Mouse (Mus musculus): ENCODE results near the gene Rpl13a. TPM values are rescaled to one million over a fixed set of nuclear protein-coding genes. Genes with fewer than 3 reads are reported as not detected.
"Not testable (repeated sequence)": the region's sequence is repeated elsewhere in the genome, so short reads cannot be mapped to it uniquely, and the experiment has no call there.

Rpl13a gene
- polyA plus RNA-seq, 1 experiment from 2014 or later: 1,485 TPM

DNA sequence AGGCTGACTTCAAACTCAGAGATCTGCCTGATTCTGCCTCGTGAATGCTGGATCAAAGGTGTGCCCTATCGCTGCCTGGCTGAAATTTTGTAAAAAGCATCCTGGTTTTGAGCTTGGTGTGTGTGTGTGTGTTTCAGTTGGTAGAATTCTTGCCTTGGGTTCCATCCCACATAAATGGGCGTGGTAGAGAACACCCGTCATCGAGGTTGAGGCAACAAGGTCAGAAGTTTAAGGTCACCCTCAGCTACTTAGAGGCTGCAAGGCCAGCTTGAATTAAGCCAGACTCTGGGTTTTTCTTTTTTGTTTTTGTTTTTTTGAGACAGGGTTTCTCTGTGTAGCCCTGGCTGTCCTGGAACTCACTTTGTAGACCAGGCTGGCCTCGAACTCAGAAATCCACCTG, 10.2 kb downstream of the Rpl13a start:
- DNase-seq (ENCODE audit: low spot score) (no peak), ATAC-seq (ENCODE audit: low FRiP score, low TSS enrichment) (no peak)
- H3K4me2 ChIP-seq (replicated peaks; ENCODE audit: low read depth): no peak overlapping the region
- no peak overlapping the region for H3K9ac ChIP-seq (ENCODE audit: low read length)
- H3K9me3 ChIP-seq (ENCODE audit: control insufficient read depth, low read length): no peaks in the 10 kb centered on the region
- H3K4me1 ChIP-seq (replicated peaks; ENCODE audit: control insufficient read depth, insufficient read depth): 0 out of 2 replicates have a peak, but pooled peaks cover 3% of the 10 kb centered on the region
- WGBS: 73% methylated on average over 6 of the region's 6 CpGs
- H3K4me3 ChIP-seq (ENCODE audit: low read depth, low read length): no peak overlapping the region
- peaks cover 18% of the 10 kb centered on the region; the same call in 1 of the 2 replicates for H3K36me3 ChIP-seq (ENCODE audit: control insufficient read depth, insufficient read depth, low read length)
- no peak overlapping the region for H3K27ac ChIP-seq (replicated peaks)
- TF ChIP-seq CTCF (IDR thresholded peaks at IDR 0.05; ENCODE audit: low read depth) (no peak), EP300 (optimal IDR thresholded peaks at IDR 0.05) (no peak)
- H3K27me3 ChIP-seq (ENCODE audit: control insufficient read depth, insufficient read depth, low read length): no peaks in the 10 kb centered on the region

DNA sequence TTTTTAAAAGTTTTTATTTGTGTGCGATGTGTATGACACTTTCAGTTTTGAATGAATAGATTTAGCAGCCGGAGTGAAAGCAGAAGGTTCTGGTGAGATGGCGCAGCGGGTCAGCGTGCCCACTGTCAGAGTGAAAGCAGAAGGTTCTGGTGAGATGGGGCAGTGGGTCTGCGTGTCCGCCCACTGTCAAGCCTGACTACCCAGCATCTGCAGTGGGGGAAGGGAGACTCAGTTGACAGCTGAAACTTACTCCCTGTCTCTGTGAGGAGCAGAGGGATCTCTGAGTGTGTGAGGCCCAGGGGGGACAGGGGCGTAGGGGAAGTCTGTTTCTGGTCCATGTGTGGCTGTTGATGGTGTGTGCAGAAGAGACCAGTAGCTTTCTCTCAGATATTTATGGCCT, 11.0 kb downstream of the Rpl13a start:
- no peaks in the 10 kb centered on the region for H3K9me3 ChIP-seq (ENCODE audit: control insufficient read depth, low read length)
- H3K4me1 ChIP-seq (replicated peaks; ENCODE audit: control insufficient read depth, insufficient read depth): no peaks in the 10 kb centered on the region
- no peak for DNase-seq (ENCODE audit: low spot score)
- peaks cover 18% of the 10 kb centered on the region; the same call in 1 of the 2 replicates for H3K36me3 ChIP-seq (ENCODE audit: control insufficient read depth, insufficient read depth, low read length)
- WGBS: 74% methylated on average over 8 of the region's 8 CpGs
- no peak overlapping the region for H3K4me3 ChIP-seq (ENCODE audit: low read depth, low read length)
- ATAC-seq (ENCODE audit: low FRiP score, low TSS enrichment): no peak
- no peak overlapping the region for H3K4me2 ChIP-seq (replicated peaks; ENCODE audit: low read depth)
- peak overlapping the region; percentile 35; the same call in 1 of the 2 replicates for H3K9ac ChIP-seq (ENCODE audit: low read length)
- H3K27me3 ChIP-seq (ENCODE audit: control insufficient read depth, insufficient read depth, low read length): no peaks in the 10 kb centered on the region
- no peak for TF ChIP-seq CTCF (IDR thresholded peaks at IDR 0.05; ENCODE audit: low read depth)
- no peak for TF ChIP-seq EP300 (optimal IDR thresholded peaks at IDR 0.05)
- H3K27ac ChIP-seq (replicated peaks): no peak overlapping the region; the same call in 1 of the 2 replicates

DNA sequence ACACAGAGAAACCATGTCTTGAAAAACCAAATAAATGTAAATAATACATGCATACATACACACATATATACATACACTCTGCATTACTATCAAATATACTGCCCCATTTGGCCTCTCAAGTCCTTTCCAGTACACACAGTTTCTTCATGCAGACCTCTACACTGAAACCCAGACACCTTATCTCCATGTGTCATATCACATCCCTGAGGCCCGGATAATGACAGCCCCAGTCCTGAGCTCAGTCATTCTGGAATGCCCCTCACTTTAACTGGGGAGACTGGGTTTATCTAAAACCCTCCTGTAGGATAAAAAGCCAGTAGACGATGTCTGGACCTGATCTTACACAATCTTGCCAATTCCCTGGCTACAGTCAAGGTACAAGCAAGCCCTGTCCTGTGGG, 15.1 kb downstream of the Rpl13a start:
- no peak for DNase-seq (ENCODE audit: low spot score)
- no peak overlapping the region for H3K9ac ChIP-seq (ENCODE audit: low read length)
- H3K4me2 ChIP-seq (replicated peaks; ENCODE audit: low read depth): no peak overlapping the region
- H3K27me3 ChIP-seq (ENCODE audit: control insufficient read depth, insufficient read depth, low read length): no peaks in the 10 kb centered on the region
- ATAC-seq (ENCODE audit: low FRiP score, low TSS enrichment): no peak
- H3K4me1 ChIP-seq (replicated peaks; ENCODE audit: control insufficient read depth, insufficient read depth): no peaks in the 10 kb centered on the region
- H3K27ac ChIP-seq (replicated peaks): no peak overlapping the region
- no peak for TF ChIP-seq CTCF (IDR thresholded peaks at IDR 0.05; ENCODE audit: low read depth)
- no peak for TF ChIP-seq EP300 (optimal IDR thresholded peaks at IDR 0.05)
- 61% methylated on average over 2 of the region's 2 CpGs for WGBS
- H3K9me3 ChIP-seq (ENCODE audit: control insufficient read depth, low read length): no peaks in the 10 kb centered on the region
- no peaks in the 10 kb centered on the region for H3K36me3 ChIP-seq (ENCODE audit: control insufficient read depth, insufficient read depth, low read length)
- no peak overlapping the region for H3K4me3 ChIP-seq (ENCODE audit: low read depth, low read length)

DNA sequence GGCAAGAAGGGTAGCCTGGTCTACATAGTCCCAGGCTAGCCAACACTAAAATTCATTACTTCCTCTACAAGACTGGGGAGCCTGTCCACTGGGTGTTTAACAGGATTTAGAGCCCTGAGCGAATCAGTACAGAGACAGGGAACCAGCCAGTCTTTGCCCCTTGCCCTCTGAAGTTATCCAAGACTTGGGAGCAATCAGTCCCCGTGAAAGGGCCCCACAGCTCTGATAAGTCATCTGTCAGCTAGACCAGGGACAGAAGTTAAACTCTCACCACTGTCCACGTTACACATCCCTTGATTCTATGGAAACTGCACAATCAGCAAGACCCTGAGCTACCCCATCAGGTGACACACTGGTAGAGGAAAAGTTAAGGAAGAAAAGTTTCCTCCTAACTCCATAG, 16.0 kb downstream of the Rpl13a start:
- TF ChIP-seq CTCF (IDR thresholded peaks at IDR 0.05; ENCODE audit: low read depth): no peak
- TF ChIP-seq EP300 (optimal IDR thresholded peaks at IDR 0.05): no peak
- Histone ChIP-seq H3K27me3 (ENCODE audit: control insufficient read depth, insufficient read depth, low read length) (no peaks in the 10 kb centered on the region), H3K9ac (ENCODE audit: low read length) (no peak overlapping the region), H3K27ac (replicated peaks) (no peak overlapping the region), H3K4me1 (replicated peaks; ENCODE audit: control insufficient read depth, insufficient read depth) (no peaks in the 10 kb centered on the region), H3K36me3 (ENCODE audit: control insufficient read depth, insufficient read depth, low read length) (no peaks in the 10 kb centered on the region), H3K9me3 (ENCODE audit: control insufficient read depth, low read length) (no peaks in the 10 kb centered on the region), H3K4me2 (replicated peaks; ENCODE audit: low read depth) (no peak overlapping the region), H3K4me3 (ENCODE audit: low read depth, low read length) (no peak overlapping the region)
- 51% methylated on average over 3 of the region's 3 CpGs for WGBS
- no peak for ATAC-seq (ENCODE audit: low FRiP score, low TSS enrichment)
- no peak for DNase-seq (ENCODE audit: low spot score)

DNA sequence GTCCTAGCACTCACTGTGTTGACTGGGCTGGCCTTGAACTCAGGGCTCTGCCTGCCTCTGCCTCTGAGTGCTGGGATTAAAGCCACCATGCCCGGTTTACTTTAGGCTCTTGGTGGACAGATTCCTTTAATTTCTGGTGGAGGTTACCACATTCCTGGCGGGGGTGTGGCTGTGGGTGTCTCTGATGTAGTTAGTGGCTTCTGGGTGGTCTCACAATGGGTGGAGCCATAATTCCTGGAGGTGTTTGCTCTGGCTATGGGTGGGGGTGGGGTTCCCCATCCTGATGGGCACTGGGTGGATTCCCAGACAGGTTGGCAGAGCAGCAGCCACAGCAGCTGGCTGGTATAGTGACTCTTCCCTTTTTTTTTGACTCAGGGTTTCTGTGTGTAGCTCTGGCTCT, 16.6 kb downstream of the Rpl13a start:
- no peaks in the 10 kb centered on the region for H3K9me3 ChIP-seq (ENCODE audit: control insufficient read depth, low read length)
- no peaks in the 10 kb centered on the region for H3K27me3 ChIP-seq (ENCODE audit: control insufficient read depth, insufficient read depth, low read length)
- H3K27ac ChIP-seq (replicated peaks): no peak overlapping the region
- no peaks in the 10 kb centered on the region for H3K36me3 ChIP-seq (ENCODE audit: control insufficient read depth, insufficient read depth, low read length)
- TF ChIP-seq EP300 (optimal IDR thresholded peaks at IDR 0.05) (no peak), CTCF (IDR thresholded peaks at IDR 0.05; ENCODE audit: low read depth) (no peak)
- no peaks in the 10 kb centered on the region for H3K4me1 ChIP-seq (replicated peaks; ENCODE audit: control insufficient read depth, insufficient read depth)
- no peak overlapping the region for H3K4me2 ChIP-seq (replicated peaks; ENCODE audit: low read depth)
- DNase-seq (ENCODE audit: low spot score) (no peak), ATAC-seq (ENCODE audit: low FRiP score, low TSS enrichment) (no peak)
- 48% methylated on average over 2 of the region's 2 CpGs for WGBS
- H3K4me3 ChIP-seq (ENCODE audit: low read depth, low read length): no peak overlapping the region
- no peak overlapping the region for H3K9ac ChIP-seq (ENCODE audit: low read length)

DNA sequence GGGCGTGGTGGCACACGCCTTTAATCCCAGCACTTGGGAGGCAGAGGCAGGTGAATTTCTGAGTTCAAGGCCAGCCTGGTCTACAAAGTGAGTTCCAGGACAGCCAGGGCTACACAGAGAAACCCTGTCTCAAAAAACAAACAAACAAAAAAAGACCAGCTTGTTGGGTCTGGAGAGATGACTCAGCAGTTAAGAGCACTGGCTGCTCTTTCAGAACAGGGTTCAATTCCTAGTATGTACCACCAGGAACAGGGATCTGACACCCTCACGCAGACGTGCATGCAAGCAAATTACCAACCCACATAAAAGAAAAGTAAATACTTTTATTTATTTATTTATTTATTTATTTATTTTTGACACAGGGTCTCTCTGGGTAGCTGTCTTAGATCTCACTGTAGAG, 18.5 kb downstream of the Rpl13a start:
- WGBS: 88% methylated on average over 4 of the region's 4 CpGs
- H3K4me1 ChIP-seq (replicated peaks; ENCODE audit: control insufficient read depth, insufficient read depth); ATAC-seq (ENCODE audit: low FRiP score, low TSS enrichment); H3K4me3 ChIP-seq (ENCODE audit: low read depth, low read length); H3K9ac ChIP-seq (ENCODE audit: low read length); H3K27me3 ChIP-seq (ENCODE audit: control insufficient read depth, insufficient read depth, low read length); H3K36me3 ChIP-seq (ENCODE audit: control insufficient read depth, insufficient read depth, low read length); DNase-seq (ENCODE audit: low spot score); H3K9me3 ChIP-seq (ENCODE audit: control insufficient read depth, low read length); H3K27ac ChIP-seq (replicated peaks); H3K4me2 ChIP-seq (replicated peaks; ENCODE audit: low read depth): not testable (repeated sequence)
